Mouse (Mus musculus) CH12.LX (cell line): ENCODE results near the gene Csnk2a2. TPM values are rescaled to one million over a fixed set of nuclear protein-coding genes. Genes with fewer than 3 reads are reported as not detected.

Source experiments
- DNase-seq: peaks from one replicate; pipeline ENCODE4 v3.0.0-alpha.2; 2013; ENCODE audit errors: extremely low read depth
- H3K27ac ChIP-seq: 2 replicates; pipeline ENCODE4 v1.5.1; 2012; ENCODE audit warnings: low read depth, mild to moderate bottlenecking, control low read depth, moderate library complexity; ENCODE audit not compliant: insufficient read depth
- H3K27me3 ChIP-seq: replicated peaks from 2 replicates; pipeline ENCODE3; 2012; ENCODE audit warnings: inconsistent platforms
- H3K36me3 ChIP-seq, 2 experiments: replicated peaks in 1 of 2; 2 replicates each; pipeline versions ENCODE3 to v1.6.1; 2012; ENCODE audit warnings: inconsistent platforms in 1 of 2, low read length in 1 of 2, mild to moderate bottlenecking in 1 of 2, mixed read lengths in 1 of 2, moderate library complexity in 1 of 2; ENCODE audit not compliant: control insufficient read depth in 1 of 2, insufficient read depth in 1 of 2
- H3K4me1 ChIP-seq, 2 experiments: 2 replicates each; pipeline ENCODE4 v1.6.1; 2012; ENCODE audit warnings: inconsistent platforms in 1 of 2, moderate library complexity in 1 of 2; ENCODE audit not compliant: insufficient read depth in 2 of 2, control insufficient read depth in 1 of 2
- H3K4me2 ChIP-seq: 2 replicates; pipeline ENCODE4 v1.6.1; 2012; ENCODE audit warnings: low read depth, mild to moderate bottlenecking, control low read depth; ENCODE audit not compliant: poor library complexity, insufficient read depth, severe bottlenecking
- H3K4me3 ChIP-seq, 3 experiments: fragments of 150-350 bp in 1 of 3; sonication (generic) in 1 of 3; replicated peaks in 1 of 3; 2 replicates each; pipeline versions ENCODE3 to v1.5.1; 2011 to 2012; ENCODE audit warnings: low read depth in 2 of 3, low read length in 2 of 3, mild to moderate bottlenecking in 2 of 3, moderate library complexity in 2 of 3, control low read depth in 1 of 3, improper control_type of control experiment in 1 of 3, inconsistent platforms in 1 of 3, mixed read lengths in 1 of 3; ENCODE audit not compliant: poor library complexity in 1 of 3
- H3K79me2 ChIP-seq: replicated peaks from 2 replicates; pipeline ENCODE4 v1.6.1; 2012; ENCODE audit warnings: mild to moderate bottlenecking, moderate library complexity; ENCODE audit not compliant: control insufficient read depth, poor library complexity, insufficient read depth, severe bottlenecking; ENCODE audit errors: extremely low read depth
- H3K9ac ChIP-seq: 2 replicates; pipeline ENCODE4 v1.6.1; 2012; ENCODE audit warnings: low read depth, mild to moderate bottlenecking, control low read depth, moderate library complexity; ENCODE audit not compliant: insufficient read depth
- H3K9me3 ChIP-seq: replicated peaks from 2 replicates; pipeline ENCODE3; 2012; ENCODE audit warnings: low read length, inconsistent platforms, mixed read lengths
- HCFC1 ChIP-seq: IDR thresholded peaks from 2 replicates; pipeline ENCODE4 v1.6.1; 2012; ENCODE audit warnings: low read depth, mild to moderate bottlenecking, inconsistent platforms, low read length, improper control_type of control experiment
- TBP ChIP-seq: conservative IDR thresholded peaks from 2 replicates; pipeline ENCODE4 v1.6.1; 2011; ENCODE audit warnings: low read depth, low read length, improper control_type of control experiment
- dilution Hi-C: fragments of 300-500 bp; cut with MboI; formaldehyde crosslinking; loops from 2 replicates; pipeline ENCODE4 v1.14.3; 2020; ENCODE audit warnings: low sequenced_read_pairs; ENCODE audit not compliant: extremely low pct_unique_long_range_greater_than_20kb, extremely low pct_ligation_motif_present
- in situ Hi-C: fragments of 300-500 bp; cut with MboI; formaldehyde crosslinking; loops from 3 replicates; pipeline ENCODE4 v1.14.3; 2019; ENCODE audit warnings: low sequenced_read_pairs, low pct_ligation_motif_present, low pct_unique_long_range_greater_than_20kb, mixed read lengths
- polyA plus RNA-seq: library from polyadenylated mRNA; unstranded; fragments of >175 nt; gene quantifications from 2 replicates; pipeline ENCODE4 v1.2.1, GENCODE M21; 2012; ENCODE audit warnings: low read depth; ENCODE audit not compliant: insufficient read length
- total RNA-seq, 2 experiments: library from RNA; depleted of rRNA; stranded (reverse); fragments of 300-350 nt in 1 of 2; fragments of >200 nt in 1 of 2; gene quantifications; 2 replicates each; pipeline ENCODE4 v1.2.3; 2012 to 2014

The Csnk2a2 gene
- total and polyA plus RNA-seq, 3 experiments: 32.1 to 126 (median 51.7) TPM

DNA sequence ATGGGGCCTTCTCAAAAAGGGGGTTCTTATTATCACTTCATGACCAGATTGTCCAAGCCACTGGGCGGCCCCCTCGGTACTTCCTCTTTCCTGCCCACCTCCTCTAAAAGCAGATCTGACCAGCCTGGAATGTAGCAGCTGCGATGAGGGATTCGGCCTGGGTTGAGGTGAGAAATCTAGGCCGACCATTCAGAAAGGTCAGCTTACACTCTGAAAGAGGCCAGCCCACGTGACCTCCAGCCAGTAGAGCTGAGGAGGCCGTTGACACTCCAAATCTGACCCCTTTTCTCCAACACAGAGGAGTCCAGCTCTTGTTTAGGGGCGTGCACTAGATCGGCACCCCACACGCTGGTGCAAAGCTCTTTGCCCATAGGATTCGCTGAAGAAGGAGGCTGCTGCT lies 93.1 kb downstream of the Csnk2a2 start:
- no peak overlapping the region for H3K4me3 ChIP-seq
- no peak for DNase-seq
- no peak for TF ChIP-seq TBP
- TF ChIP-seq HCFC1: no peak
- no peaks in the 10 kb centered on the region for H3K27me3 ChIP-seq
- no peaks in the 10 kb centered on the region for H3K36me3 ChIP-seq
- no peak overlapping the region for H3K27ac ChIP-seq
- no peak overlapping the region for H3K9ac ChIP-seq
- H3K79me2 ChIP-seq: no peaks in the 10 kb centered on the region
- dilution Hi-C loops: no loop called here
- no peak overlapping the region for H3K4me2 ChIP-seq
- in situ Hi-C loops: no loop called here
- H3K4me1 ChIP-seq: no peaks in the 10 kb centered on the region; a peak in 1 of 4 replicates
- H3K9me3 ChIP-seq: no peaks in the 10 kb centered on the region

Other genes with a start within 250 kb of the Csnk2a2 start
- gene Cngb1, start 183.5 kb downstream of the Csnk2a2 start, total RNA-seq (2012; rRNA removed): not detected in 2 replicates
- not detected in 2 replicates for gene Cngb1, start 183.5 kb downstream of the Csnk2a2 start, total RNA-seq (2014; rRNA removed)
- gene Cngb1, start 183.5 kb downstream of the Csnk2a2 start, polyA plus RNA-seq: not detected in 2 replicates
- not detected in 2 replicates for gene Tepp, start 179.5 kb downstream of the Csnk2a2 start, total RNA-seq (2012; rRNA removed)
- gene Tepp, start 179.5 kb downstream of the Csnk2a2 start, total RNA-seq (2014; rRNA removed): not detected in 2 replicates
- gene Tepp, start 179.5 kb downstream of the Csnk2a2 start, polyA plus RNA-seq: not detected in 2 replicates
- 2.0 and 2.1 TPM in 2 replicates for gene Zfp319, start 158.1 kb downstream of the Csnk2a2 start, total RNA-seq (2012; rRNA removed)
- 0.81 and 0.83 TPM in 2 replicates for gene Zfp319, start 158.1 kb downstream of the Csnk2a2 start, total RNA-seq (2014; rRNA removed)
- gene Zfp319, start 158.1 kb downstream of the Csnk2a2 start, polyA plus RNA-seq: 2.7 and 3.3 TPM in 2 replicates
- 15.2 and 17.8 TPM in 2 replicates for gene Usb1, start 157.8 kb downstream of the Csnk2a2 start, total RNA-seq (2012; rRNA removed)
- 17.7 and 25.0 TPM in 2 replicates for gene Usb1, start 157.8 kb downstream of the Csnk2a2 start, total RNA-seq (2014; rRNA removed)
- gene Usb1, start 157.8 kb downstream of the Csnk2a2 start, polyA plus RNA-seq: 15.7 and 16.4 TPM in 2 replicates
- gene Mmp15, start 137.8 kb downstream of the Csnk2a2 start, total RNA-seq (2012; rRNA removed): 0.04 TPM in 2 replicates
- gene Mmp15, start 137.8 kb downstream of the Csnk2a2 start, total RNA-seq (2014; rRNA removed): not detected in 2 replicates
- 0.44 TPM in 1 of 2 replicates, not detected in the other for gene Mmp15, start 137.8 kb downstream of the Csnk2a2 start, polyA plus RNA-seq
- gene Cfap20, start 55.2 kb downstream of the Csnk2a2 start, total RNA-seq (2012; rRNA removed): 53.1 and 57.2 TPM in 2 replicates
- 93.0 and 99.4 TPM in 2 replicates for gene Cfap20, start 55.2 kb downstream of the Csnk2a2 start, total RNA-seq (2014; rRNA removed)
- gene Cfap20, start 55.2 kb downstream of the Csnk2a2 start, polyA plus RNA-seq: 53.4 and 74.7 TPM in 2 replicates
- not detected in 2 replicates for gene Ccdc113, start 44.0 kb upstream of the Csnk2a2 start, total RNA-seq (2012; rRNA removed)
- gene Ccdc113, start 44.0 kb upstream of the Csnk2a2 start, total RNA-seq (2014; rRNA removed): not detected in 2 replicates
- not detected in 2 replicates for gene Ccdc113, start 44.0 kb upstream of the Csnk2a2 start, polyA plus RNA-seq
- not detected in 2 replicates for gene Prss54, start 86.3 kb upstream of the Csnk2a2 start, total RNA-seq (2012; rRNA removed)
- not detected in 2 replicates for gene Prss54, start 86.3 kb upstream of the Csnk2a2 start, total RNA-seq (2014; rRNA removed)
- not detected in 2 replicates for gene Prss54, start 86.3 kb upstream of the Csnk2a2 start, polyA plus RNA-seq
- 10.4 and 13.9 TPM in 2 replicates for gene Gins3, start 143.4 kb upstream of the Csnk2a2 start, total RNA-seq (2012; rRNA removed)
- gene Gins3, start 143.4 kb upstream of the Csnk2a2 start, total RNA-seq (2014; rRNA removed): 18.0 and 19.4 TPM in 2 replicates
- gene Gins3, start 143.4 kb upstream of the Csnk2a2 start, polyA plus RNA-seq: 14.2 and 15.8 TPM in 2 replicates
- 1.7 and 2.1 TPM in 2 replicates for gene Ndrg4, start 186.9 kb upstream of the Csnk2a2 start, total RNA-seq (2012; rRNA removed)
- gene Ndrg4, start 186.9 kb upstream of the Csnk2a2 start, total RNA-seq (2014; rRNA removed): 1.6 TPM in 2 replicates
- 2.1 TPM in 2 replicates for gene Ndrg4, start 186.9 kb upstream of the Csnk2a2 start, polyA plus RNA-seq
- 29.6 and 31.0 TPM in 2 replicates for gene Setd6, start 225.8 kb upstream of the Csnk2a2 start, total RNA-seq (2012; rRNA removed)
- 25.6 and 29.7 TPM in 2 replicates for gene Setd6, start 225.8 kb upstream of the Csnk2a2 start, total RNA-seq (2014; rRNA removed)
- gene Setd6, start 225.8 kb upstream of the Csnk2a2 start, polyA plus RNA-seq: 50.6 and 61.3 TPM in 2 replicates